Mouse (Mus musculus) layer of hippocampus, postnatal 14 days (tissue): ENCODE results near the gene Gldc. TPM values are rescaled to one million over a fixed set of nuclear protein-coding genes. Genes with fewer than 3 reads are reported as not detected.
A peak's percentile ranks its signal among the peaks of the same experiment; 100 is the strongest.
"Not testable (repeated sequence)": the region's sequence is repeated elsewhere in the genome, so short reads cannot be mapped to it uniquely, and the experiment has no call there.

ENCODE experiments used
- DNase-seq, 2 experiments: peaks; one replicate each; pipeline ENCODE4 v3.0.0; 2021 to 2022; ENCODE audit warnings: low spot score in 2 of 2, mixed read lengths in 1 of 2
- long read RNA-seq, 2 experiments: library from polyadenylated mRNA; stranded (forward); transcript quantifications; one replicate each; pipeline ENCODE4 v2.0.0; 2021
- total RNA-seq, 2 experiments: library from RNA; stranded (reverse); gene quantifications; 2 replicates each; pipeline ENCODE4 v1.2.3; 2021

The Gldc gene
- total RNA-seq = 10 to 100 TPM; 24.2 to 25.9 TPM
- long read RNA-seq, experiment 1, transcript Gldc-201 (25 exons, 3,767 nt) = major isoform, 55 of 60 reads
- long read RNA-seq, experiment 1, partial matches to known transcripts = 2 of 60 reads
- long read RNA-seq, experiment 1, other reads (novel, unspliced or antisense) = 2 of 60 reads
- long read RNA-seq, experiment 2, transcript Gldc-201 (25 exons, 3,767 nt) = major isoform, 56 of 67 reads
- long read RNA-seq, experiment 2, partial matches to known transcripts = 6 of 67 reads
- long read RNA-seq, experiment 2, other reads (novel, unspliced or antisense) = 5 of 67 reads

DNA sequence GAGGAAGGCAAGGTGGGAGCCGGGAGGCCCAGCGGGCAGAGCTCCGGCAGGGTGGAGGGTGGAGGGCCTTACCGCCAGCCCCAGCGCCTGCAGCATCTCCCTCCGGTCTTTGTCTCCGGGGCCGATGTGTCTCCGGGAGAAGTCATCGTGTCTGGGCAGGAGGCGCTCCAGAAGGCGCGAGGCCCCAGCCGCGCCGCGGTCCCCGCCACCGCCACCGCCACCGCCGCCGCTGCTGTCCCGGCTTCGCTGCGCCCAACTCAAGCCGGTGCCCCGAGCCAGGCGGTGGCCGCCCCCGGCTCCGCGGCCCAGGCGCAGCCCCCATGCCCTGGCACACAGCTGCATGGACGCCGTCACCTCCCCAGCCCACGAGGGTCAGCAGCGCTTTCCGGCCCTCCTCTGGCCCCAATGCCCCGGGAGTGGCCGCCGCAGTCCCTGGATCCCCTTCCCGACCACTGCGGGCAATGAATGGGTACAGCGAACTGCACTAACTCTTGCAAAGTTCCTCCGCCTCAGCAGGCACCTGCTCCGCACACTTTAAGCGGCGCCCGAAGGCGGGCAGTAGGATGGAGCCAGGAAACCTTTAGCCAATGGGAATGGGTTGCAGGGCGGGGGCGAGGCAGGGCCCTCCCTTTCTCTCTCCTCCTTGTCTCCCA, at the start of gene Gldc:
TSS of gene Gldc (minus strand) at position 511 of the 653 bp plus-strand sequence.
- peak; percentile 56 to 73 for DNase-seq

DNA sequence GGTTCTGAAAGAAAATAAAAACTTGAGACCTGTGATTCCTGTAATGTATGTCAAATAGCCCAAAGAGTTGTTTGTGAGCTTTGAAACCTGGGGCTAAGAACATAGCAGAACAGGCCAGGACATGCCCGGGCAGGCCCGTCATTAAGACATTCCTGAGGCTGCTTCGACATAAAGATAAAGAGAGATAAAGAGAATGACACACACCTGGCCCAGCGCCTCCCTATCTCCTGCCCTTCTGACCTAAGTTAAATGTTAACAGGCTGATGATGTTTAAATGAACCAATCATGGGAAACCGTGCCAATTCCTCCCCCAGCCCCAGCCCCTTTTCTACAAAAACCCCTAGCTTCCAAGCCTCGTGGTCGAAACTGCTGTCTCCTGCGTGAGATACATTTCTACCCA, 47.4 kb upstream of the Gldc start:
- not testable (repeated sequence) for DNase-seq

DNA sequence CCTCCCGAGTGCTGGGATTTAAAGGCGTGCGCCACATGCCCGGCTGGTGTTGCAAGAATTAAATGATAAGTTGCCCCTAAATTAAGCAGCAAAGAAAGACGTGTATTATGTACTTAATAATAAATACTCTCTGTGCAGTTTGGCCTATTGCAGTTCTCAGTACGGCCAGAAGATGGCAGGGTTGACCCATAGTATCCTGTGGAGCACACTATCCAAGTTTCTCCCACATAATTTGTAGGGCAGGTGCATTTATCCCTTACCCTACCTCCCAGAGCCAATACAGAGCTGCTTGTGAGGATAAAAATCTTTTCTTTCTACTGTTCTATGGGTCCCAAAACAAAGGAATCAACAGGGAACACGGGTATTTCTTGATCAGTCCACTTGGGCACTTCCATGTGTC, 42.1 kb upstream of the Gldc start:
- DNase-seq = peak; percentile 36 to 74

- no peak for DNase-seq
Measured at GRCm38 (mm10) chr19:30216186-30216585, 41.0 kb upstream of the Gldc start.

DNA sequence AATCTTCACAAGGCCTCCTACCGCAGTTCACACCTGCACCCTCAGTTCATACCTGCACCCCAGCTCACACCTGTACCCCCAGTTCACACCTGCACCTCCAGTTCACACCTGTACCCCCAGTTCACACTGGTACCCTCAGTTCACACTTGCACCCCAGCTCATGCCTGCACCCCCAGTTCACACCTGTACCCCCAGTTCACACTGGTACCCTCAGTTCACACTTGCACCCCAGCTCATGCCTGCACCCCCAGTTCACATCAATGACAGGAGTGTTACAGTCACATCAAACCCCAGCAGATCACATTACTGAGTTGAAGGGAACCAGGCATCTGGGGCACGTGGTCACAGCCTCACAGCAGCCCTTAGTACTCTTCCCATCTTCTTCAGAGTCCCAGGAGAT, 40.5 kb upstream of the Gldc start:
- DNase-seq = not testable (repeated sequence)

- no peak for DNase-seq
Measured at GRCm38 (mm10) chr19:30214026-30214425, 38.8 kb upstream of the Gldc start.

- not testable (repeated sequence) for DNase-seq
Measured at GRCm38 (mm10) chr19:30209006-30209405, 33.8 kb upstream of the Gldc start.

DNA sequence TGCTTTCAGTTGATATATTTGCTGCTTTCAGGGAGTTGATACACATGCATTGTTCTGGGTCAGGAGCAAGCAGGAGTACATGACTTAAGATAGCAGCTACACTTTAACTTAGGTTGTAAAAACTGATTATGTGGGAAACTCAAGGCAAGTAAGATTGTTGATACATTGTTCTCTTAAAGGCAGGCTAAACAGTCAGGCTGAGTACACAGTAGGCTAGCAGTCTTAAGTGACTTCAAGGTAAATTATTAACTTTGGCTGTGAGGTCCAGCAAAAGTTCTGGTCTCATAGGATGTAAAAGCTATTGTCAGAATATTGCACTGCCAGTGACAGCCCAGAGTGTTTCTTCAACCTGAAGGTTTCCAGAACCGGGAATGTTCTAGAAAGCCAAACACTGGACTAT, 31.8 kb upstream of the Gldc start:
- DNase-seq = no peak

- no peak for DNase-seq
Measured at GRCm38 (mm10) chr19:30205874-30206273, 30.6 kb upstream of the Gldc start.

DNA sequence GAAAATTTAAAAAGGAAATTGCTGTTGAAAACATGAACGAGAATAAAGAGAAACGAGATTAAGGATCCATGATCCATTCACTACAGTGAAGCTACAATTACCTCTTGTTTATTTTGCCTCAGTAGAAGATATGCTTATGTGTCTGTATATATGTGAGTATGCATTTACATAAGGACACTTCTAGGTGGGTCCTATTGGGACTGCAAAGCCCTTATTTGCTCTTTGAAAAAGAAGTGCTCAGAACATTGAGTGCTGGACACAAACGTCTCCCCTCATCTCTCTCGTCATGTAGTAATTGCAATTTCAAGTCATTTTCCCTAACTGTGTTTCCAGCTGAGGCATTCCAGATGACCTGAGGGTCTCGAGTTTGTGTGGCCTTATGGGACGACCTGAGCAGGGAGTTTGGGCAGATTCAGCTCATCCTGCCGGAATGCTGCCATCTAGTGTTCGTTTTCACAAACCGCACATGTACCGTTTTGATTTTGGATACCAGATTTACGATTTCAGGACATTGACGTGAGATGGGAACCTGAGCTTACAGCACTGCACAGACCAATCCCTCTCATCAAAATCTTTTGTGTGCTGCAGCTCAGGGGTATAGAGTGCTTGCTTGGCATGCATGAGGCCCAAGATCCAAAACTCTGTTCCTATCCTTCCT, 30.1 kb upstream of the Gldc start:
- peak; percentile 17 to 42 for DNase-seq

- no peak for DNase-seq
Measured at GRCm38 (mm10) chr19:30202177-30202576, 26.9 kb upstream of the Gldc start.

- DNase-seq = no peak
Measured at GRCm38 (mm10) chr19:30194999-30195398, 19.8 kb upstream of the Gldc start.

- DNase-seq = no peak
Measured at GRCm38 (mm10) chr19:30187232-30187631, 12.0 kb upstream of the Gldc start.

- no peak for DNase-seq
Measured at GRCm38 (mm10) chr19:30185536-30185935, 10.3 kb upstream of the Gldc start.

- no peak for DNase-seq
Measured at GRCm38 (mm10) chr19:30179979-30180378, 4.8 kb upstream of the Gldc start.

- no peak for DNase-seq
Measured at GRCm38 (mm10) chr19:30174074-30174670, 1.1 kb downstream of the Gldc start.

DNA sequence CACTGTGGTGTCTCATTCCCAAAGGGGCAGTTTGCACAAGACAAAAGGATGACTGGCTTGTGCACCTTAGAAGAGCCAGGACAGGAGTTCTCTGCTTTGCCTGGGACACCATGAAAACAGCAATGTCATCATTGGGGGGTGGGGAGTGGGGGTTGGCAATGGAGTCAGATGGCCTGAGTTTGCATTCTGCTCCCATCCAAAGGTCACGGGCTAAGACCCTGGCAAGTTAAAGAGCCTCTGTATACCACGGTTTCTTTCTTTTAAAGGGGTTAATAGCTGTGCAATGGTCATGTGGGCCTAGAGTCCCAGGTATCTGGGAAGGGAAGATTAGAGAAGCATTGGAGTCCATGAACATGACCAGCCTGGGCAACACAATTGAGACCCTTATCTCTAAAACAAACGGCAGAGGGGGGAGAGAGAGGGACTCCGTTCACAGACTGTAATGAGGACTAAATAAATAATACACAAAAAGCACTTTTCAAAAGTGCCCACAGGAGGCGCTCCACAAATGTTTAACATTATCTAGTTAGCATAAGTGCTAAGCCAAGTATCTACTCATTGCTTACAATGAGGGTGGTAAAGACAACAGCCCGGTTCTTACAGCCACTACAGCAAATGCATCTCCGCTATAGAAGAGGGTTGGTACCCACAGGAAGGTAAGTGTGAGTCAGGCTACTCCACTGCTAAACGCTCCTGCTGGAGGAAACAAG, 3.7 kb downstream of the Gldc start:
- no peak for DNase-seq

GRCm38 (mm10) chr19:30170319-30170718, 4.9 kb downstream of the Gldc start:
- DNase-seq = no peak

- no peak for DNase-seq
Measured at GRCm38 (mm10) chr19:30166801-30167505, 8.3 kb downstream of the Gldc start.

- no peak for DNase-seq
Measured at GRCm38 (mm10) chr19:30164228-30164627, 11.0 kb downstream of the Gldc start.

DNA sequence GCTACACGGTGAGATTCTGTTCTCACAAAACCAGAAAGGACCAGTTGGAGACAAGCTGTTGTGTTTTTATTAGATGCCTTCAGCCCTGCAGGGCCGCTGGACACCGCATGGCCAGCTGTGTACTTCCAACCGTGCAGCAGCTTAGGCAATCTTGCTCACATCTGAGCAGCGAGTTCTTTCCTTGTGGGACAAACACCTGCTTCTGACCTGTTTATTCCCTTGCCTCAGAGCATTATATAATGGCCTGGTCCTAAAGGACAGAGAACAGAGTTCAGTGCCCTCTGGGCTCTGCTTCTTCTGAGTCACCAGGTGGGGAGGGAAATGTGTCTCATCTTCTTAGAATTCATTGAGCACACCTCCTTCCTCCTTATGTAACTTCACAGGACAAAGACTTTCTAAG, 12.4 kb downstream of the Gldc start:
- DNase-seq = no peak
